Mouse (Mus musculus) liver, embryonic 14.5 days (tissue): Measurements from ENCODE around the gene Rasgef1b. TPM values are rescaled to one million over a fixed set of nuclear protein-coding genes. Genes with fewer than 3 reads are reported as not detected.

Source experiments
- ATAC-seq: fragments of 200-750 bp; cut with Nextera tagmentation; 2 replicates; pipeline ENCODE4 v1.8.0; 2017; ENCODE audit warnings: moderate number of reproducible peaks, mild to moderate bottlenecking, moderate library complexity; ENCODE audit not compliant: insufficient read depth
- DNase-seq, 3 experiments: peaks; one replicate each; pipeline ENCODE4 v3.0.0-alpha.2; 2012 to 2013; ENCODE audit warnings: low read depth in 3 of 3, low spot score in 3 of 3
- H3K27ac ChIP-seq: fragments of 300-500 bp; sonication (generic); 2 replicates; pipeline ENCODE4 v1.5.1; 2014; ENCODE audit warnings: moderate library complexity, mild to moderate bottlenecking, control low read depth, inconsistent platforms
- H3K27me3 ChIP-seq: fragments of 300-500 bp; sonication (generic); 2 replicates; pipeline ENCODE4 v1.6.1; 2014; ENCODE audit warnings: mild to moderate bottlenecking, low read length, moderate library complexity; ENCODE audit not compliant: control insufficient read depth, insufficient read depth
- H3K36me3 ChIP-seq: fragments of 300-500 bp; sonication (generic); replicated peaks from 2 replicates; pipeline ENCODE4 v1.6.1; 2014; ENCODE audit warnings: low read depth; ENCODE audit not compliant: control insufficient read depth, insufficient read depth
- H3K4me1 ChIP-seq, 2 experiments: fragments of 200-500 bp in 1 of 2; fragments of 300-500 bp in 1 of 2; sonication (generic) in 1 of 2; replicated peaks; 2 replicates each; pipeline ENCODE4 v1.6.1; 2012 to 2014; ENCODE audit warnings: antibody characterized with exemption in 1 of 2, inconsistent platforms in 1 of 2, low read length in 1 of 2; ENCODE audit not compliant: control insufficient read depth in 2 of 2, insufficient read depth in 2 of 2
- H3K4me2 ChIP-seq: fragments of 300-500 bp; sonication (generic); 2 replicates; pipeline ENCODE4 v1.6.1; 2014; ENCODE audit warnings: low read depth, mild to moderate bottlenecking, control low read depth, moderate library complexity
- H3K4me3 ChIP-seq, 2 experiments: fragments of 200-500 bp in 1 of 2; fragments of 300-500 bp in 1 of 2; sonication (generic) in 1 of 2; 2 replicates each; pipeline ENCODE4 v1.5.1; 2012 to 2014; ENCODE audit warnings: low read depth in 2 of 2, low read length in 2 of 2, mild to moderate bottlenecking in 2 of 2, control low read depth in 1 of 2, inconsistent platforms in 1 of 2, moderate library complexity in 1 of 2; ENCODE audit not compliant: insufficient read depth in 1 of 2
- H3K9ac ChIP-seq: fragments of 300-500 bp; sonication (generic); replicated peaks from 2 replicates; pipeline ENCODE4 v1.6.1; 2014; ENCODE audit warnings: mild to moderate bottlenecking, control low read depth, moderate library complexity
- H3K9me3 ChIP-seq: fragments of 300-500 bp; sonication (generic); 2 replicates; pipeline ENCODE4 v1.6.1; 2016; ENCODE audit warnings: low read length, mixed read lengths; ENCODE audit not compliant: control insufficient read depth
- CTCF ChIP-seq: IDR thresholded peaks from 2 replicates; pipeline ENCODE4 v1.5.1; 2016; ENCODE audit warnings: antibody characterized with exemption, low read depth, control low read depth
- EP300 ChIP-seq: IDR thresholded peaks from 2 replicates; pipeline ENCODE4 v1.6.1; 2016; ENCODE audit warnings: antibody characterized with exemption, low read depth
- WGBS: fragments of 180-500 bp; shearing (Covaris S2); extraction: QIAGEN DNeasy Blood & Tissue Kit; methylation state at CpG from one replicate; pipeline ENCODE4 v1.1.7; 2014; ENCODE audit not compliant: insufficient replicate concordance; 5-methylcytosine and 5-hydroxymethylcytosine counted together
- polyA plus RNA-seq, 2 experiments: library from polyadenylated mRNA; depleted of rRNA in 1 of 2; stranded (reverse) in 1 of 2; unstranded in 1 of 2; fragments of >200 nt; fragmentation: Nextera tagmentation in 1 of 2; extraction: Ambion mirVana in 1 of 2; gene quantifications; 2 replicates each; pipeline versions ENCODE4 v1.2.1 to v1.2.3; 2012 to 2014

Rasgef1b gene
- polyA plus RNA-seq, 2 experiments, result 2.8 to 4.2 TPM

DNA sequence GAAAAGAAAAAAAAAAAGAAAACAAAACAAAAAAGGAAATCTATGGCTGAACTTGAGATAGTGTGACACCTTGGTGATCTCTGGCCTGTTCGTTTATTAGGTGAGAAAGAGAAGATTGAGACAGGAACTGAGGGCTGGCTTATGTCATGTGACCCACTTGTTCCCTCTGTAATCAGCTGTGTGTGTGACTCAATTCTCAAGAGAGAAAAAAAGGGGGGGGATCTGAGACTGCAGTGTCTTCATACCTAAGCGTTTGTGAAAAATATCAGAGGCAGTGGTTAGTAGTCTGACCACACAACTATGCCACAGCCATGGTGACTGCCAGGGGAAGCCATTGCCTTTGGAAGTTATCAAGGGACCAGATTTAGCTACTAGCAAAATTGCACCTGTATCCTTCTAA, 276.9 kb downstream of the Rasgef1b start:
- DNase-seq (no peak), ATAC-seq (no peak)
- Histone ChIP-seq H3K27me3 (no peaks in the 10 kb centered on the region), H3K9ac (no peak overlapping the region), H3K4me3 (no peak overlapping the region), H3K27ac (no peak overlapping the region), H3K36me3 (no peaks in the 10 kb centered on the region), H3K4me2 (no peak overlapping the region), H3K4me1 (no peaks in the 10 kb centered on the region), H3K9me3 (no peaks in the 10 kb centered on the region)
- TF ChIP-seq EP300 (no peak), CTCF (no peak)
- 10% methylated on average over 2 of the region's 2 CpGs for WGBS

DNA sequence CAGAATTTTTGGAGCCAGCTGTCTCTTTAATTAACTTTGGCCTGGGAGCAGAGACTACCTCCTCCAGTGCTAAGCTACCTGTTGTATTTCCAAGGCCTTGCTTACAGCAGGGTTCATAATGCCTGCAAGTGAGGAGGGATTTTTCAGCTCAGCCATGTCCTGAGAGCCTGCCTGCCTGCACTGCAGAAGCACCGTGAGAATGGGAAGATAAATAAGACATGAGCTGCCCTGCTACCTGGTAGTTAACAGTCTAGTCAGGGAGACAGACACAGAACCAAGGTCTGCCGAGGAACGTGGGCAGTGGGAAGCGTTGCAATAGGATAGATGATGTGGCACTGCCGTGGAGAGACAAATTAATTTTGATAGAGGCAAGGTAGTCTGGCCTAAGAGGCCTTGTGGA, 277.4 kb downstream of the Rasgef1b start:
- ATAC-seq (no peak), DNase-seq (no peak)
- Histone ChIP-seq H3K4me3 (no peak overlapping the region), H3K4me1 (no peaks in the 10 kb centered on the region), H3K4me2 (no peak overlapping the region), H3K9me3 (no peaks in the 10 kb centered on the region), H3K27me3 (no peaks in the 10 kb centered on the region), H3K36me3 (no peaks in the 10 kb centered on the region), H3K9ac (no peak overlapping the region), H3K27ac (no peak overlapping the region)
- no peak for TF ChIP-seq EP300
- TF ChIP-seq CTCF, result no peak
- WGBS, result 63% methylated on average over 5 of the region's 5 CpGs

DNA sequence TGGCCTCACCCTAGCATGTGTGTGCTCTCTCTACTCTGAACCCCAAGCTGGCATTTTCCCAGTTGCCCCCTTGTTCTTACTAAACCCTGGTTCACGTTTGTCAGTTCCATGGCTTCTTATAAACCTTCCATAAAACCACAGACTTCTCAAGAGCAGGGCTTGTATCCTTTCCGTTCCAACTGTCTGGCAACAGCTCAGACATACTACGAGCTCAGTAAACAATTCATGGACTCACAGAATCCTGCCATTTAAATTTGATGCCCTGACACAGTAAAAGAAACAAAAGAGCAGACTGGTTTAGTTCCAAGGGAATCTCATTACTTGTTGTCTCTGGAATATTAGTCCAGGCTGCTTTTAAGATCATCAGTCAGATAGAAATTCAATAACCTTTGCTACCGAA, 277.9 kb downstream of the Rasgef1b start:
- H3K27ac ChIP-seq, result no peak overlapping the region
- no peak overlapping the region for H3K9ac ChIP-seq
- DNase-seq (no peak), ATAC-seq (no peak)
- no peaks in the 10 kb centered on the region for H3K4me1 ChIP-seq
- H3K27me3 ChIP-seq, result no peaks in the 10 kb centered on the region
- no peak overlapping the region for H3K4me3 ChIP-seq
- H3K9me3 ChIP-seq, result no peaks in the 10 kb centered on the region
- 49% methylated on average over 4 of the region's 4 CpGs for WGBS
- no peaks in the 10 kb centered on the region for H3K36me3 ChIP-seq
- TF ChIP-seq CTCF (no peak), EP300 (no peak)
- H3K4me2 ChIP-seq, result no peak overlapping the region

DNA sequence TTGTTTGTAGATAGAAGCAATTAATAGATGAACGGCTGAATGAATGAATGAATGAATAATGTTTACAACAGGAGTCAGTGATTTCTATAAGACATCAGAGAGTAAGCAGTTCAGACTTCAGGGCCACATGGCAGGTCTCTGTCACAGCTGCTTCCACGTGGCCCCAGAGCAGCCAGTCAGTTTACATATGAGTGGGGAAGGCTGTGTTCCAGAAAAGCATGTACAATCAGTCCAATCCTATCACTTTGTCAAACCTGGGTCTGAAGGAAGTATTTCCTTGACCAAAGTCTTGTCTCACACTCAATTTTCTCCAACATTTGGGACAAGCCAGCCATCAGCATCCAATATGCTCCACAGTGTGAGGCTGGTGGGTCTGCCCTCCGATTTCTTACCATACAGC, 278.4 kb downstream of the Rasgef1b start:
- no peaks in the 10 kb centered on the region for H3K4me1 ChIP-seq
- 56% methylated on average over 3 of the region's 3 CpGs for WGBS
- H3K27ac ChIP-seq, result no peak overlapping the region
- no peak for ATAC-seq
- no peak overlapping the region for H3K4me3 ChIP-seq
- TF ChIP-seq CTCF (no peak), EP300 (no peak)
- no peaks in the 10 kb centered on the region for H3K27me3 ChIP-seq
- no peaks in the 10 kb centered on the region for H3K9me3 ChIP-seq
- no peak for DNase-seq
- no peaks in the 10 kb centered on the region for H3K36me3 ChIP-seq
- no peak overlapping the region for H3K9ac ChIP-seq
- no peak overlapping the region for H3K4me2 ChIP-seq

DNA sequence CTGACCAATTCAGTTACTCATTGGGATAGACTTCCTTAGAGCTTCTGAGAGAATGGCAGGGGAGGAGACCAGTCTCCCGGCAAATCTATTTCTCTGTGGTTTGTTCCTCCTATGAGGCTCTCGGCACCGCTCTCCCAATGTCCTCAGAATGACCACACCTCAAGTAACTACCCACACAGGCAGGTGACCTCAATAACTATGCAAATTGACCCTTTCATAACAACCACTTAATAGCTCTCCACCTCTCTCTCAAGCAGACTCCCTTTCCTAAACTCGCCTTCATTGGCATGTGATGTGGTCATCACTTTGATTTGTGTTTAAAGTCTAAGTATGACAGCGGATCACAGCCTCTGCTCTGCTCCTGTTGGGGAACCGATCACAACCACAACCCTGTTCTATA, 281.4 kb downstream of the Rasgef1b start:
- no peaks in the 10 kb centered on the region for H3K4me1 ChIP-seq
- ATAC-seq (no peak), DNase-seq (no peak)
- no peaks in the 10 kb centered on the region for H3K27me3 ChIP-seq
- H3K9ac ChIP-seq, result no peak overlapping the region
- H3K36me3 ChIP-seq, result no peaks in the 10 kb centered on the region
- no peaks in the 10 kb centered on the region for H3K9me3 ChIP-seq
- H3K4me3 ChIP-seq, result no peak overlapping the region
- 76% methylated on average over 6 of the region's 6 CpGs for WGBS
- TF ChIP-seq EP300, result no peak
- no peak for TF ChIP-seq CTCF
- H3K27ac ChIP-seq, result no peak overlapping the region
- H3K4me2 ChIP-seq, result no peak overlapping the region
